Comparison of ENCODE assay signal across 8 mouse cellular contexts in the genomic region with DNA sequence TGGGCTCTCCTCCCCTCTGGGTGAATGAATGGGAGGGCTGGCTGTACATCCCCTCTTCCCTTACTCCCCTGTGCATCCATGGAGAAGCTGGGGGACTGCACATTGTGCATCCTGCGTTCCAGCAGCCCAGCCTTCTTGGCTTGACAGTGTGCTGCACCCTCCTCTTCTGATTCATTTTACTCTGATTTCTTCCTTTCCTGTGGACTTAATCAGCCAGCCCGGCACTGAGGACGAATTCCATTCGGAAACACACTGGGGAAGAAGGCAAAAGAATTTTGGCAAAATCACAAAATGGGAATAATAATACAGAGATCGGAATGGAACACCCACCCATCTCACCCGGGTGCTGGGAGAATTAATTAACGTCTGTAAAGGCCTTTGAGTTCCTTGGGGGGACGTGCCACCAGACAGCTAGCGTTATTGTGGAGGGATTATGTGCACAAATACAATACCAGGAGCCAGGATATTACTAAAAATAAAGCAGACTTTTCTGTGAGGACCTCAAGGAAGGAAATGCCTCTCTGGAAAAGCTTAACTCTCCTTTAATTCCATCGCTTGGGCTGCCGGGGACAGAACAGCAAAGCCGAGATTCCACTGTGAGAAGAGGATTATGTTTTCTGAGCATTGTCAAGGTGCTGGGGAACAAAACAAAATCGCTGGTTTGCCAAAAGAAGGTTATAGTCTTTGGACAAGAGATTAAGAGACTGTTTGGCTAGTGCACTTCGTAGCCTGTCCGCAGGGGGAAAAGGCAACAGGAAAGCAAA. TPM values are rescaled to one million over a fixed set of nuclear protein-coding genes. Genes with fewer than 3 reads are reported as not detected.
DNase-seq lines count a peak whose midpoint lies in the region; ATAC-seq and TF ChIP-seq lines count a peak whose summit lies in the region.

No protein-coding gene starts in this region.

- peak overlapping the region; percentile 84 for H3K27ac ChIP-seq in layer of hippocampus, adult 2 months
- H3K27ac ChIP-seq in embryonic facial prominence, embryonic 11.5 days (replicated peaks; ENCODE audit: low read depth, low read length), result peak overlapping the region; percentile 41
- H3K27ac ChIP-seq in heart, embryonic 13.5 days (replicated peaks), result peak overlapping the region; percentile 88
- H3K27ac ChIP-seq in kidney, postnatal 0 days, result peak overlapping the region; percentile 87
- H3K27ac ChIP-seq in thymus, adult 2 months (ENCODE audit: control insufficient read depth, insufficient read depth, low read length), result no peak overlapping the region

- no peak overlapping the region for H3K4me2 ChIP-seq in embryonic facial prominence, embryonic 11.5 days (ENCODE audit: low read depth, low read length)
- peak overlapping the region; percentile 65 for H3K4me2 ChIP-seq in heart, embryonic 13.5 days
- H3K4me2 ChIP-seq in kidney, postnatal 0 days (ENCODE audit: low read length), result peak overlapping the region; percentile 37
- peak overlapping the region; percentile 18 for H3K4me2 ChIP-seq in myocyte (ENCODE audit: low read depth)

- H3K79me2 ChIP-seq in myocyte (ENCODE audit: control insufficient read depth, insufficient read depth), result no peaks in the 10 kb centered on the region

- no peaks in the 10 kb centered on the region for H3K27me3 ChIP-seq in embryonic facial prominence, embryonic 11.5 days (ENCODE audit: control insufficient read depth, insufficient read depth, low read length)
- H3K27me3 ChIP-seq in heart, embryonic 13.5 days (replicated peaks), result no peaks in the 10 kb centered on the region
- no peaks in the 10 kb centered on the region for H3K27me3 ChIP-seq in kidney, postnatal 0 days (ENCODE audit: insufficient read depth, low read length)
- H3K27me3 ChIP-seq in myocyte (ENCODE audit: control insufficient read depth, insufficient read depth, insufficient read length), result no peaks in the 10 kb centered on the region
- H3K27me3 ChIP-seq in thymus, adult 2 months (ENCODE audit: control insufficient read depth, insufficient read depth, low read length), result no peaks in the 10 kb centered on the region

- no peak for DNase-seq in layer of hippocampus, adult 2 months (ENCODE audit: low spot score in 2 of 2)
- no peak for DNase-seq in layer of hippocampus, postnatal 25 days (ENCODE audit: extremely low spot score in 1 of 2, low spot score in 1 of 2)
- DNase-seq in embryonic facial prominence, embryonic 11.5 days (ENCODE audit: low spot score), result peak; percentile 55
- peak; percentile 76 for DNase-seq in kidney, postnatal 0 days (ENCODE audit: low spot score)
- DNase-seq in thymus, adult 2 months, result no peak
- DNase-seq in urinary bladder, adult 18-20 months (ENCODE audit: low spot score in 2 of 2), result no peak

- TF ChIP-seq POLR2A in myocyte (IDR thresholded peaks at IDR 0.05; ENCODE audit: insufficient read length, low read depth), result no peak
- TF ChIP-seq POLR2A in thymus, adult 2 months (IDR thresholded peaks at IDR 0.05; ENCODE audit: control insufficient read depth, extremely low read depth, insufficient read depth, low read length, poor library complexity), result no peak

- peak overlapping the region; percentile 20; the same call in 1 of the 2 replicates for H3K9ac ChIP-seq in embryonic facial prominence, embryonic 11.5 days (replicated peaks; ENCODE audit: low read length)
- peak overlapping the region; percentile 63 for H3K9ac ChIP-seq in heart, embryonic 13.5 days
- H3K9ac ChIP-seq in kidney, postnatal 0 days (ENCODE audit: low read depth, low read length), result 0 out of 2 replicates have a peak overlapping the region, but pooled peaks have one; percentile 10

- 19% methylated on average over 15 of the region's 15 CpGs for WGBS in embryonic facial prominence, embryonic 11.5 days
- 26% methylated on average over 15 of the region's 15 CpGs for WGBS in heart, embryonic 13.5 days
- 28% methylated on average over 15 of the region's 15 CpGs for WGBS in kidney, postnatal 0 days
- WGBS in thymus, adult 2 months, result 92% methylated on average over 15 of the region's 15 CpGs

- TF ChIP-seq CTCF in layer of hippocampus, adult 2 months (conservative IDR thresholded peaks at IDR 0.05), result peak; percentile 52
- no peak for TF ChIP-seq CTCF in kidney, postnatal 0 days (IDR thresholded peaks at IDR 0.05; ENCODE audit: low read depth)
- TF ChIP-seq CTCF in thymus, adult 2 months (IDR thresholded peaks at IDR 0.05; ENCODE audit: borderline replicate concordance, control insufficient read depth, extremely low read depth, insufficient read depth, low read length, poor library complexity), result no peak

- H3K9me3 ChIP-seq in embryonic facial prominence, embryonic 11.5 days (replicated peaks; ENCODE audit: control insufficient read depth, low read length), result no peaks in the 10 kb centered on the region
- H3K9me3 ChIP-seq in heart, embryonic 13.5 days, result no peaks in the 10 kb centered on the region
- H3K9me3 ChIP-seq in kidney, postnatal 0 days (replicated peaks; ENCODE audit: low read length), result no peaks in the 10 kb centered on the region

- ATAC-seq in embryonic facial prominence, embryonic 11.5 days (replicated peaks; ENCODE audit: insufficient number of reproducible peaks, low FRiP score, low TSS enrichment, low read depth), result no peak
- ATAC-seq in heart, embryonic 13.5 days (ENCODE audit: extremely low read depth, insufficient number of reproducible peaks, low FRiP score, low TSS enrichment), result no peak
- no peak for ATAC-seq in kidney, postnatal 0 days (replicated peaks; ENCODE audit: low FRiP score, low read depth)

- no peaks in the 10 kb centered on the region for H3K4me1 ChIP-seq in embryonic facial prominence, embryonic 11.5 days (ENCODE audit: control insufficient read depth, insufficient read depth, low read length)
- H3K4me1 ChIP-seq in heart, embryonic 13.5 days, result peaks cover 17% of the 10 kb centered on the region
- H3K4me1 ChIP-seq in kidney, postnatal 0 days (replicated peaks; ENCODE audit: insufficient read depth, low read length), result no peaks in the 10 kb centered on the region
- no peaks in the 10 kb centered on the region for H3K4me1 ChIP-seq in thymus, adult 2 months (replicated peaks; ENCODE audit: control insufficient read depth, insufficient read depth, low read length)

- H3ac ChIP-seq in myocyte (ENCODE audit: control insufficient read depth, insufficient read length), result no peak overlapping the region

- H3K36me3 ChIP-seq in embryonic facial prominence, embryonic 11.5 days (replicated peaks; ENCODE audit: control insufficient read depth, insufficient read depth, low read depth, low read length), result no peaks in the 10 kb centered on the region
- H3K36me3 ChIP-seq in heart, embryonic 13.5 days, result peaks cover 4% of the 10 kb centered on the region; the same call in 1 of the 2 replicates
- H3K36me3 ChIP-seq in kidney, postnatal 0 days (ENCODE audit: insufficient read depth, low read length), result no peaks in the 10 kb centered on the region
- H3K36me3 ChIP-seq in myocyte (ENCODE audit: control insufficient read depth, insufficient read depth), result no peaks in the 10 kb centered on the region
- no peaks in the 10 kb centered on the region for H3K36me3 ChIP-seq in thymus, adult 2 months (ENCODE audit: control insufficient read depth, insufficient read depth, low read length)

- H3K4me3 ChIP-seq in layer of hippocampus, adult 2 months, result peak overlapping the region; percentile 33
- H3K4me3 ChIP-seq in embryonic facial prominence, embryonic 11.5 days (ENCODE audit: low read depth, low read length), result no peak overlapping the region
- H3K4me3 ChIP-seq in heart, embryonic 13.5 days, result peak overlapping the region; percentile 37
- H3K4me3 ChIP-seq in kidney, postnatal 0 days (replicated peaks; ENCODE audit: low read depth, low read length), result 0 out of 2 replicates have a peak overlapping the region, but pooled peaks have one; percentile 4
- no peak overlapping the region for H3K4me3 ChIP-seq in myocyte
- H3K4me3 ChIP-seq in thymus, adult 2 months (ENCODE audit: control insufficient read depth, insufficient read depth, low read length), result no peak overlapping the region

TF ChIP-seq in myocyte, 11 proteins besides CTCF, POLR2A, EP300 and RAD21:
- no peak for TF ChIP-seq TCF3 (IDR thresholded peaks at IDR 0.05; ENCODE audit: insufficient read length, low read depth)
- TF ChIP-seq POLR2AphosphoS2 (IDR thresholded peaks at IDR 0.05; ENCODE audit: insufficient read length, low read depth), result no peak
- TF ChIP-seq MYOG (IDR thresholded peaks at IDR 0.05; ENCODE audit: control insufficient read depth in 1 of 3, insufficient read depth in 1 of 3, insufficient read length in 2 of 3, low read depth in 2 of 3), result no peak
- no peak for TF ChIP-seq MAX (IDR thresholded peaks at IDR 0.05; ENCODE audit: low read depth)
- TF ChIP-seq E2F4 (IDR thresholded peaks at IDR 0.05; ENCODE audit: insufficient read depth), result no peak
- no peak for TF ChIP-seq CEBPB (IDR thresholded peaks at IDR 0.05; ENCODE audit: insufficient read depth, poor library complexity, severe bottlenecking)
- no peak for TF ChIP-seq MYOD1 (IDR thresholded peaks at IDR 0.05; ENCODE audit: control insufficient read depth in 1 of 3, insufficient read length in 2 of 3, low read depth in 2 of 3)

RNA-seq across cellular contexts. Expression of gene Spry1, which starts 53.6 kb away (rescaled TPM):
- total RNA-seq in layer of hippocampus, adult 2 months (2021), result 10 to 100 TPM; 12.1 to 13.1 TPM
- 10 to 100 TPM; 14.0 to 14.2 TPM for total RNA-seq in layer of hippocampus, postnatal 25 days (2021)
- 10.2 and 15.1 TPM in 2 replicates for polyA plus RNA-seq in embryonic facial prominence, embryonic 11.5 days (2014; fragmentation: Nextera tagmentation; extraction: Ambion mirVana)
- 5.6 and 6.4 TPM in 2 replicates for polyA plus RNA-seq in heart, embryonic 13.5 days (2015; fragmentation: Nextera tagmentation; extraction: Ambion mirVana)
- 31.8 and 39.6 TPM in 2 replicates for polyA plus RNA-seq in kidney, postnatal 0 days (2015; fragmentation: Nextera tagmentation; extraction: Ambion mirVana)
- polyA plus RNA-seq in myocyte (2012; fragmentation: generic; extraction: Trizol), result 20.6 TPM
- polyA plus RNA-seq in thymus, adult 2 months (2012; rRNA removed), result 10.0 and 12.7 TPM in 2 replicates

Comparison
In these comparisons a context has a peak if more than half of its experiments do, and no peak if none do; other contexts are left out.
1. DNase-seq: peak in embryonic facial prominence, embryonic 11.5 days (single experiment) and kidney, postnatal 0 days (single experiment); none in layer of hippocampus, adult 2 months (0 of 2), layer of hippocampus, postnatal 25 days (0 of 2), thymus, adult 2 months (single experiment) and urinary bladder, adult 18-20 months (0 of 2).
2. H3K4me3 ChIP-seq: peak in layer of hippocampus, adult 2 months (single experiment), heart, embryonic 13.5 days (single experiment) and kidney, postnatal 0 days (single experiment); none in embryonic facial prominence, embryonic 11.5 days (single experiment), myocyte (single experiment) and thymus, adult 2 months (single experiment).
3. H3K9ac ChIP-seq: peak in every context shown above with its lines; median percentile 63 in heart, embryonic 13.5 days; 20 in embryonic facial prominence, embryonic 11.5 days; 10 in kidney, postnatal 0 days.